Mouse (Mus musculus) myocyte (in vitro differentiated cells): ENCODE measurements at regions not wholly inside any gene's neighbourhood (a gene's known extent, or its start where the extent isn't known, plus 50 kb on each side); places are given as distances from the start of the nearest gene placed in this dataset.

ENCODE experiments used
- CEBPB ChIP-seq: IDR thresholded peaks from 2 replicates; pipeline ENCODE4 v1.6.1; 2011; ENCODE audit warnings: mild to moderate bottlenecking, moderate library complexity; ENCODE audit not compliant: poor library complexity, insufficient read depth, severe bottlenecking
- E2F4 ChIP-seq: IDR thresholded peaks from one replicate; pipeline ENCODE4 v1.6.1; 2011; ENCODE audit warnings: mild to moderate bottlenecking, control low read depth, moderate library complexity; ENCODE audit not compliant: insufficient read depth
- MAX ChIP-seq: IDR thresholded peaks from one replicate; pipeline ENCODE4 v1.6.1; 2011; ENCODE audit warnings: low read depth, mild to moderate bottlenecking, control low read depth
- MYOG ChIP-seq, 3 experiments: IDR thresholded peaks; one replicate each; pipeline ENCODE4 v1.6.1; 2011; ENCODE audit warnings: control low read depth in 2 of 3, low read depth in 2 of 3, mild to moderate bottlenecking in 2 of 3; ENCODE audit not compliant: insufficient read length in 2 of 3, control insufficient read depth in 1 of 3, insufficient read depth in 1 of 3
- POLR2A ChIP-seq: IDR thresholded peaks from one replicate; pipeline ENCODE4 v1.6.1; 2011; ENCODE audit warnings: low read depth, mild to moderate bottlenecking, control low read depth, moderate library complexity; ENCODE audit not compliant: insufficient read length
- POLR2AphosphoS2 ChIP-seq: IDR thresholded peaks from one replicate; pipeline ENCODE4 v1.6.1; 2011; ENCODE audit warnings: low read depth, control low read depth; ENCODE audit not compliant: insufficient read length
- REST ChIP-seq: IDR thresholded peaks from one replicate; pipeline ENCODE4 v1.6.1; 2011; ENCODE audit warnings: mild to moderate bottlenecking, control low read depth, moderate library complexity; ENCODE audit not compliant: insufficient read depth, insufficient read length
- SRF ChIP-seq: IDR thresholded peaks from one replicate; pipeline ENCODE4 v1.6.1; 2011; ENCODE audit warnings: low read depth; ENCODE audit not compliant: control insufficient read depth, insufficient read length
- TCF12 ChIP-seq: IDR thresholded peaks from one replicate; pipeline ENCODE4 v1.6.1; 2011; ENCODE audit warnings: mild to moderate bottlenecking, control low read depth; ENCODE audit not compliant: poor library complexity, insufficient read depth, severe bottlenecking
- USF1 ChIP-seq: IDR thresholded peaks from one replicate; pipeline ENCODE4 v1.6.1; 2011; ENCODE audit warnings: low read depth, mild to moderate bottlenecking, control low read depth, moderate library complexity

DNA sequence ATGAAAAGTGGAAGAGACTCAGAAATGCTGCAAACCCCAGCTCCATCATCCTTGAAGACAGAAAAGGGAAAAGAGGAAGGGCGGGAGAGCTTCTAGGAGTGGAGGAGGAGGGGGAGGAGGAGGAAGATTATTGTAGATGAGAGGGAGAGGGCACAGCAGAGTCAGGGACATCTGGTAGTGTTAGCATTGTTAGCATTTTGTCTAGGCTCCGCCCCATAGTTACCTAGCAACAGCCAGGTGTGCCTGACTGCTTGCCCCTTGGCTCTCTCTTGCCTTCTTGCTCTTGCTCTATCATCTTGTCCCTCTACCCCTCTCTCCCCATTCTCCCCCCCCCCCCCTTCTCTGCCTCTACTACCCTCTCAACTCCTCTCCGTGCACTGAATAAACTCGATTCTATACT lies 224.4 kb upstream of the Amigo2 start:
- TF ChIP-seq MAX (no peak), POLR2A (no peak), TCF12 (no peak), CEBPB (no peak), USF1 (no peak), POLR2AphosphoS2 (no peak), E2F4 (no peak), MYOG (IDR thresholded peaks at IDR 0.05; ENCODE audit: control insufficient read depth in 1 of 3, insufficient read depth in 1 of 3, insufficient read length in 2 of 3, low read depth in 2 of 3) (no peak), SRF (no peak), REST (no peak)
